Mouse (Mus musculus) MEL (cell line): ENCODE results near the gene Tbc1d8b.
A peak's percentile ranks its signal among the peaks of the same experiment; 100 is the strongest.

Experiments
- BHLHE40 ChIP-seq: IDR thresholded peaks from 2 replicates; pipeline ENCODE4 v1.6.1; 2012; ENCODE audit warnings: low read depth, mild to moderate bottlenecking, inconsistent platforms, low read length, improper control_type of control experiment, borderline replicate concordance
- CTCF ChIP-seq, 3 experiments: IDR thresholded peaks in 2 of 3; conservative IDR thresholded peaks in 1 of 3; 2 replicates each; pipeline ENCODE4 v1.5.1; 2011 to 2012; ENCODE audit warnings: low read length in 3 of 3, low read depth in 2 of 3, mild to moderate bottlenecking in 2 of 3, improper control_type of control experiment in 1 of 3, inconsistent platforms in 1 of 3, mixed read lengths in 1 of 3, moderate library complexity in 1 of 3; ENCODE audit not compliant: control insufficient read depth in 1 of 3, insufficient read depth in 1 of 3, poor library complexity in 1 of 3, severe bottlenecking in 1 of 3
- E2F4 ChIP-seq: IDR thresholded peaks from 2 replicates; pipeline ENCODE4 v1.6.1; 2011; ENCODE audit warnings: low read depth, low read length, improper control_type of control experiment, borderline replicate concordance
- GABPA ChIP-seq: IDR thresholded peaks from 2 replicates; pipeline ENCODE4 v1.6.1; 2012; ENCODE audit warnings: low read depth, mild to moderate bottlenecking, inconsistent platforms, low read length, improper control_type of control experiment, moderate library complexity
- GATA1 ChIP-seq: IDR thresholded peaks from 2 replicates; pipeline ENCODE4 v1.6.1; 2011; ENCODE audit warnings: low read depth, low read length, improper control_type of control experiment
- HCFC1 ChIP-seq: IDR thresholded peaks from 2 replicates; pipeline ENCODE4 v1.6.1; 2012; ENCODE audit warnings: low read depth, mild to moderate bottlenecking, inconsistent platforms, low read length, improper control_type of control experiment, moderate library complexity
- POLR2A ChIP-seq, 2 experiments: IDR thresholded peaks; 2 replicates each; pipeline ENCODE4 v1.6.1; 2011 to 2012; ENCODE audit warnings: low read length in 2 of 2, mild to moderate bottlenecking in 2 of 2, control low read depth in 1 of 2, improper control_type of control experiment in 1 of 2, low read depth in 1 of 2, moderate library complexity in 1 of 2; ENCODE audit not compliant: control insufficient read depth in 1 of 2, insufficient read depth in 1 of 2, poor library complexity in 1 of 2
- RCOR1 ChIP-seq: IDR thresholded peaks from 2 replicates; pipeline ENCODE4 v1.6.1; 2012; ENCODE audit warnings: low read depth, mild to moderate bottlenecking, inconsistent platforms, low read length, improper control_type of control experiment
- TAL1 ChIP-seq: IDR thresholded peaks from 2 replicates; pipeline ENCODE4 v1.6.1; 2012; ENCODE audit warnings: mild to moderate bottlenecking, inconsistent platforms, low read length, moderate library complexity, mixed read lengths
- UBTF ChIP-seq: IDR thresholded peaks from 2 replicates; pipeline ENCODE4 v1.6.1; 2012; ENCODE audit warnings: low read depth, mild to moderate bottlenecking, inconsistent platforms, low read length, improper control_type of control experiment, moderate library complexity, borderline replicate concordance; ENCODE audit not compliant: insufficient read depth
- ZC3H11A ChIP-seq: IDR thresholded peaks from 2 replicates; pipeline ENCODE4 v1.6.1; 2012; ENCODE audit warnings: low read depth, mild to moderate bottlenecking, inconsistent platforms, low read length, improper control_type of control experiment
- ZKSCAN1 ChIP-seq: IDR thresholded peaks from 2 replicates; pipeline ENCODE4 v1.6.1; 2012; ENCODE audit warnings: low read depth, mild to moderate bottlenecking, inconsistent platforms, low read length, improper control_type of control experiment, moderate library complexity

DNA sequence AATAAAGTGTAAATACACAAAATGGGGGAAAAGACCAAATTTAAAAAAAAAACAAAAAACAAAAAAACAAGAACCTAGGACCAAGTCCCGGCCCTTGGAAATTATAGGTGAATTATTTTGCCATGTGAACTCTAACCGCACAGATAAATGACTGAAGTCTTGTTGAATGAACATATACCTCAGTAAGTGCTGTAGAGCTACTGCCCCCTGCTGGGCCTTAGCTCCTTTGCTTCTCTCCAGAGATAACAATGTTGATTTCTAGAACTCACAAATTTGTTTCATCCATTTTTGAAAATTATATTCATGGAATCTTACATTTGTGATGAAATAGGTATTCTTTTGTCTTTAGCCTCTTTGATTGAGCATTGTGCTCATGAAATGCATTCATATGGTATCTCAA is 77.8 kb downstream of the Tbc1d8b start:
- TF ChIP-seq POLR2A (IDR thresholded peaks at IDR 0.05; ENCODE audit: control insufficient read depth in 1 of 2, insufficient read depth in 1 of 2, low read depth in 1 of 2, low read length in 2 of 2, poor library complexity in 1 of 2): no peak
- TF ChIP-seq GABPA: no peak
- peak; percentile 97 for TF ChIP-seq ZC3H11A
- TF ChIP-seq BHLHE40: no peak
- peak; percentile 70 to 97 (median 71) for TF ChIP-seq CTCF (IDR thresholded peaks at IDR 0.05 in 2 of 3, conservative IDR thresholded peaks at IDR 0.05 in 1 of 3; ENCODE audit: control insufficient read depth in 1 of 3, insufficient read depth in 1 of 3, low read depth in 2 of 3, low read length in 3 of 3, poor library complexity in 1 of 3, severe bottlenecking in 1 of 3)
- no peak for TF ChIP-seq UBTF
- 0 out of 2 replicates have a peak, but pooled peaks have one; percentile 25 for TF ChIP-seq HCFC1
- TF ChIP-seq ZKSCAN1: no peak
- peak; percentile 72 for TF ChIP-seq GATA1
- no peak for TF ChIP-seq RCOR1
- TF ChIP-seq TAL1: no peak
- no peak for TF ChIP-seq E2F4
